Mouse (Mus musculus) CD4-positive, CD25-positive, alpha-beta regulatory T cell (primary cell): ENCODE data around the gene Ap2a2. TPM values are rescaled to one million over a fixed set of nuclear protein-coding genes. Genes with fewer than 3 reads are reported as not detected.

Source experiments
- polyA plus RNA-seq: library from polyadenylated mRNA; unstranded; fragments of 100-300 nt; shearing (Covaris generic); gene quantifications from one replicate; pipeline ENCODE4 v1.2.1, GENCODE M21; 2017

Ap2a2 gene
- 55.7 TPM for polyA plus RNA-seq

GRCm38 (mm10) chr7:141561682-141562391 is at the start of gene Ap2a2:
Gene Ap2a2, plus strand, starts transcription at chr7:141562173.

DNA sequence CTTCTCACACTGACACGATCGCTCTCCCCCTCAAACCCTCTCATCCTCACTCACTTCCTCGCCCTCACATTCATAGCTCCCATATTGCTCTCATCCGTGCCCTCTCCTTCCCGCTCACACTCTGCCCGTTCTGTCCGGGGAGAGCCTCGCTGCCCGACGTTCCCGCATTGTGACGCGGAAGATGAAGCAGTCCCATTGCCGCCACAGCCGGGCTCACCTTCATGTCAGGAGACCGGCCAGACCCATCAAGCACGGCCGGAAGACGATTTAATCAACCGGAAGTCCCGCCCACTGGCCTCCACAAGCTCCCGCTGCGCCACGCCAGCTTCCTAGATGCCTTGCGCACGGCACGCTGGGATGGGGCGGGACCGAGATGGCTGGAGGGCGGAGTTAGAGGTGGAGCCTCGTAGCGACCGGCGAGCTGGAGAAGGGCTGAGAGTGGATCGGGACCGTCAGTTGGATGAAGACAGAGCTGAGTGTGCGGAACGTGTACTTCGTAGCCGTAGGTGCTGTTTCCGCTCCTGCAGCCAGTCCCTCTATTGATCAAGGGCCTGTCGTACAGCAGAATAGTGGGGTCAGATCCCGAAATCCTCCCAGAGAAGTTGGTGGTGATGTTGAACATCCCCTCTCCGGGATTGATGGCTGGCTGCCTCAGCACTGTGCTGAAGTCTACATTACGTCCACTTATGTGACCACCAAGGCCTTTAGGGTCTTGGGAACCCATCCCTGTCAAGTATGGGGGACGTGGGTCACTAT is 22.2 kb upstream of the Ap2a2 start, which contains the start of gene Chid1:
Gene Chid1, minus strand, starts transcription at position 302 of the 756 bp plus-strand sequence.

Other genes starting within 250 kb of the Ap2a2 start
- gene Deaf1, start 234.5 kb upstream of the Ap2a2 start, polyA plus RNA-seq: 71.1 TPM
- gene Tmem80, start 234.4 kb upstream of the Ap2a2 start, polyA plus RNA-seq: 49.0 TPM
- 0.06 TPM for gene Eps8l2, start 223.3 kb upstream of the Ap2a2 start, polyA plus RNA-seq
- gene Taldo1, start 170.0 kb upstream of the Ap2a2 start, polyA plus RNA-seq: 309 TPM
- 82.3 TPM for gene Gatd1, start 148.0 kb upstream of the Ap2a2 start, polyA plus RNA-seq
- gene Cend1, start 132.7 kb upstream of the Ap2a2 start, polyA plus RNA-seq: 0.37 TPM
- 75.9 TPM for gene Slc25a22, start 124.3 kb upstream of the Ap2a2 start, polyA plus RNA-seq
- gene Pidd1, start 118.1 kb upstream of the Ap2a2 start, polyA plus RNA-seq: 12.2 TPM
- gene Rplp2, start 114.8 kb upstream of the Ap2a2 start, polyA plus RNA-seq: 1,397 TPM
- 75.2 TPM for gene Pnpla2, start 107.0 kb upstream of the Ap2a2 start, polyA plus RNA-seq
- gene Cracr2b, start 101.1 kb upstream of the Ap2a2 start, polyA plus RNA-seq: not detected
- 9.0 TPM for gene Cd151, start 94.8 kb upstream of the Ap2a2 start, polyA plus RNA-seq
- gene Polr2l, start 87.0 kb upstream of the Ap2a2 start, polyA plus RNA-seq: 28.5 TPM
- 1.9 TPM for gene Tspan4, start 86.9 kb upstream of the Ap2a2 start, polyA plus RNA-seq
- 22.6 TPM for gene Chid1, start 22.3 kb upstream of the Ap2a2 start, polyA plus RNA-seq
- not detected for gene Muc6, start 93.1 kb downstream of the Ap2a2 start, polyA plus RNA-seq
- not detected for gene Muc2, start 128.2 kb downstream of the Ap2a2 start, polyA plus RNA-seq
- gene Muc5ac, start 226.8 kb downstream of the Ap2a2 start, polyA plus RNA-seq: not detected